Mouse (Mus musculus): Measurements from ENCODE around the gene Lrpap1. TPM values are rescaled to one million over a fixed set of nuclear protein-coding genes. Genes with fewer than 3 reads are reported as not detected.
A peak's percentile ranks its signal among the peaks of the same experiment; 100 is the strongest.

Lrpap1 gene
- 136 and 168 TPM in 2 replicates for polyA plus RNA-seq (2015; fragmentation: Nextera tagmentation; extraction: Ambion mirVana)

GRCm38 (mm10) chr5:35104960-35105921 is at the start of gene Lrpap1:
Lrpap1 (minus strand) TSS chr5:35105766.
- peak within 1 kb of the TSS; percentile 80 for H3K27ac ChIP-seq
- ATAC-seq (ENCODE audit: insufficient read depth, low FRiP score, low read depth) = peak; percentile 89
- WGBS = under 1% methylated on average over 39 of the region's 39 CpGs

GRCm38 (mm10) chr5:35149939-35150338 is 44.4 kb upstream of the Lrpap1 start:
- H3K27ac ChIP-seq = no peak overlapping the region
- no peak overlapping the region for H3K4me2 ChIP-seq
- no peaks in the 10 kb centered on the region for H3K36me3 ChIP-seq
- no peaks in the 10 kb centered on the region for H3K9me3 ChIP-seq
- H3K4me3 ChIP-seq (replicated peaks) = no peak overlapping the region
- 72% methylated on average over 5 of the region's 5 CpGs for WGBS
- ATAC-seq (ENCODE audit: insufficient read depth, low FRiP score, low read depth) = no peak
- H3K4me1 ChIP-seq = peaks cover 5% of the 10 kb centered on the region; the same call in 1 of the 2 replicates
- H3K9ac ChIP-seq = no peak overlapping the region
- H3K27me3 ChIP-seq (replicated peaks) = no peaks in the 10 kb centered on the region

More at GRCm38 (mm10) chr5:35104960-35105921, at the start of gene Lrpap1:
- Histone ChIP-seq H3K27me3 (replicated peaks) (no peaks in the 10 kb centered on the region), H3K4me2 (peak within 1 kb of the TSS; percentile 65), H3K9ac (peak within 1 kb of the TSS; percentile 71), H3K4me3 (replicated peaks) (peak within 1 kb of the TSS; percentile 83), H3K4me1 (peaks cover 18% of the 10 kb centered on the region), H3K9me3 (no peaks in the 10 kb centered on the region), H3K36me3 (peaks cover 19% of the 10 kb centered on the region)

DNA sequence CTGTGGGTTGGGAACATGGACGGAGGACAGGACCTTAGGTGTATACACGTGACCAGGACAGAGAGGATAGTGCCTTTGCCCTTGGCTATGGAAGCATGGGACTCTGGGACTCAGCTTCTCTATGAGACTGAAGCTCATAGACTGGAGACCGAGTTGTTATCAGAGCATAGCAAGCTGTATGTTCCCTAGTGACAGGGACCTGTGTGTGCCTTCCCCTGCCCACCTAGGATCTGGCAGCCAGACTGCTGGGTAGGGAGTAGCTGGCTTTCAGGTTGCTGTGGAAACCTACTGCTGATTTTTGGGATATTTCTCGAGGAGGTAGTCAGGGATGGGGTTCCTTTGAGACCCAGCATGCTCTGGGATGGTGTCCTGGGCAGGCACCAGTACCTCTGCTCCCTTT is 44.0 kb upstream of the Lrpap1 start:
- Histone ChIP-seq H3K4me2 (no peak overlapping the region), H3K27me3 (replicated peaks) (no peaks in the 10 kb centered on the region), H3K4me3 (replicated peaks) (no peak overlapping the region), H3K9ac (no peak overlapping the region), H3K4me1 (peaks cover 5% of the 10 kb centered on the region; the same call in 1 of the 2 replicates), H3K36me3 (no peaks in the 10 kb centered on the region), H3K27ac (no peak overlapping the region), H3K9me3 (no peaks in the 10 kb centered on the region)
- no peak for ATAC-seq (ENCODE audit: insufficient read depth, low FRiP score, low read depth)
- WGBS = 79% methylated on average over 4 of the region's 4 CpGs

DNA sequence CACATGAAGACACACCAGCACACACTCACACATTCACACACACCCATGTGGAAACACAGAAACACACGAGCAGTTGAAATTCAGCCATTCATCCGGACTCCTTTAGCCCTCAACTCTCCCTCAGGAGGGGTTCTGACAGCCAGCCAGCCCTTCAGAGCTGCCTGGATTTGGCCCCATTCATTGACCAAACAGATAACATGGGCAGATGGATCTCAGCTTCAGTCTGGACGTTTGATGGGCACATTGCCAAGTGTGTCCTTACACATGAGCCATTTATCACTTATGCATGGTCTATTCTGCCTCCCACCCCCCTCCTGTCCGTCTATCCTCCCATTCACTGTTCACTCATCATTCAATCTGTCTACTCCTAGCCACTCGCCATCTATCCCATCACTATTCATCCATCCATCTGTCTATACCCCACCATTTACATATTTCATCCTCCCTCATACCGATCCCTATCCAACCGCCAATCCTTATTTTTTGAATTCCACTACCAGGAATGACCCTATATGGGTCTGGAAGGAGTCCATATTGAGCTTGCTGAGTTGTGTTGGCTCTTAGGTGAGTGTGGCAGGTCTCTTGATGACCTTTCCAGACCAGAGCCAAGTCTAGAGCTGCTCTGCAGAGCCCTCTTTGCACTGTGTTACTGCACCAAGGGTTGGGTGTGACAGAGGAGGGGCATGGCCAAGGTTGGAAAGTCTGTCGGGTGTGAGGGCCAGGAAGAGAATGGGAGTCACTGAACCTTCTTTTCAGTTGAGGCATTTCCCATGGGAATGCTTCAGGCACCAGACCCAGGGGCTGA is 42.6 kb upstream of the Lrpap1 start:
- Histone ChIP-seq H3K27ac (no peak overlapping the region), H3K4me2 (no peak overlapping the region), H3K4me1 (peaks cover 5% of the 10 kb centered on the region; the same call in 1 of the 2 replicates), H3K27me3 (replicated peaks) (no peaks in the 10 kb centered on the region), H3K4me3 (replicated peaks) (no peak overlapping the region), H3K9me3 (no peaks in the 10 kb centered on the region), H3K9ac (no peak overlapping the region), H3K36me3 (no peaks in the 10 kb centered on the region)
- WGBS = 54% methylated on average over 8 of the region's 8 CpGs
- ATAC-seq (ENCODE audit: insufficient read depth, low FRiP score, low read depth) = no peak

- H3K27me3 ChIP-seq (replicated peaks) = no peaks in the 10 kb centered on the region
- no peaks in the 10 kb centered on the region for H3K9me3 ChIP-seq
- H3K4me2 ChIP-seq = no peak overlapping the region
- 25% methylated on average over 2 of the region's 2 CpGs for WGBS
- H3K4me3 ChIP-seq (replicated peaks) = no peak overlapping the region
- ATAC-seq (ENCODE audit: insufficient read depth, low FRiP score, low read depth) = peak; percentile 30; the same call in 1 of the 2 replicates
- H3K27ac ChIP-seq = no peak overlapping the region
- H3K36me3 ChIP-seq = no peaks in the 10 kb centered on the region
- no peak overlapping the region for H3K9ac ChIP-seq
- peaks cover 5% of the 10 kb centered on the region; the same call in 1 of the 2 replicates for H3K4me1 ChIP-seq
Measured at GRCm38 (mm10) chr5:35147155-35147962, 41.8 kb upstream of the Lrpap1 start.

DNA sequence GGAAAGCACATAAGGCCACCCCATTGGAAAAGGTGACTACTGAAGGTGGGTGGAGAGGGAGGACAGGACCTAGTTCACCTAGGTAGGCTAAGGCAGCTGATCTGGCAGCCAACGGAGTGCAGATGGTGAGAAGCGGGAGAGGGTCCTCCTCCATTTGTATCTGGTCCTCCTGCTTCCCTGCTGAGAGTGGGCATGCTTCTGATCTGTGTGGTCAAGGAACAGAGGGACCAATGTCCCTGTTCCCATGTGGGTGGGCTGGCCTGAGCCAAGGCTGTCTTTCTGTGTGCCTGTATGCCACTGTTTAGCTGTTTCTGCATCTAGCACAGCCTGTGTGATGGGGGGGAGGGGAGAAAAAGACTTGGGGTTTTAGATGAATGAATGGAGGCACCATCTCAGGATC is 41.2 kb upstream of the Lrpap1 start:
- 73% methylated on average over 2 of the region's 2 CpGs for WGBS
- Histone ChIP-seq H3K4me1 (peaks cover 5% of the 10 kb centered on the region; the same call in 1 of the 2 replicates), H3K27me3 (replicated peaks) (no peaks in the 10 kb centered on the region), H3K9ac (no peak overlapping the region), H3K27ac (no peak overlapping the region), H3K4me2 (no peak overlapping the region), H3K4me3 (replicated peaks) (no peak overlapping the region), H3K36me3 (no peaks in the 10 kb centered on the region), H3K9me3 (no peaks in the 10 kb centered on the region)
- no peak for ATAC-seq (ENCODE audit: insufficient read depth, low FRiP score, low read depth)

DNA sequence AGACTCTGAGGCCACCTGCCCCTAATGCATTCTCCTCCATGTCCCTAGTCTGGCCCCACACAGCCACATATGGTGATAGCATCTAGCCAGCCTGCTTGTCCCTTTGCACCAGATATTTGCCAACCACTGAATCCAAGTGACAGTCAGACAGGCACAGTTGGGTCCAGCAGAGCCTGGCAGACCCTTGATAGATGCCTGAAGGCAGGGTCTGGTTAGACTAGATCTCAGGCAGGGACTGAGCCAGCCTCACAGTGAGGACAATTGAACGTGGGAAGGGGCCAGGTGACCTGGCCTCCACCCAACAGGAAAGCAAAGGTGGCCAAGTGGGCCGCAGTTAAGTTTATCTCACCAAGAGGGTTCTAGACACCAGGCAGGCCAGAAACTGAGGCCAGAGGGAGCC is 39.1 kb upstream of the Lrpap1 start:
- H3K27me3 ChIP-seq (replicated peaks) = no peaks in the 10 kb centered on the region
- no peaks in the 10 kb centered on the region for H3K36me3 ChIP-seq
- H3K9ac ChIP-seq = no peak overlapping the region
- no peak overlapping the region for H3K4me2 ChIP-seq
- no peaks in the 10 kb centered on the region for H3K9me3 ChIP-seq
- no peak for ATAC-seq (ENCODE audit: insufficient read depth, low FRiP score, low read depth)
- H3K27ac ChIP-seq = no peak overlapping the region
- H3K4me3 ChIP-seq (replicated peaks) = no peak overlapping the region
- peaks cover 5% of the 10 kb centered on the region; the same call in 1 of the 2 replicates for H3K4me1 ChIP-seq
- WGBS = 66% methylated on average over 2 of the region's 2 CpGs

DNA sequence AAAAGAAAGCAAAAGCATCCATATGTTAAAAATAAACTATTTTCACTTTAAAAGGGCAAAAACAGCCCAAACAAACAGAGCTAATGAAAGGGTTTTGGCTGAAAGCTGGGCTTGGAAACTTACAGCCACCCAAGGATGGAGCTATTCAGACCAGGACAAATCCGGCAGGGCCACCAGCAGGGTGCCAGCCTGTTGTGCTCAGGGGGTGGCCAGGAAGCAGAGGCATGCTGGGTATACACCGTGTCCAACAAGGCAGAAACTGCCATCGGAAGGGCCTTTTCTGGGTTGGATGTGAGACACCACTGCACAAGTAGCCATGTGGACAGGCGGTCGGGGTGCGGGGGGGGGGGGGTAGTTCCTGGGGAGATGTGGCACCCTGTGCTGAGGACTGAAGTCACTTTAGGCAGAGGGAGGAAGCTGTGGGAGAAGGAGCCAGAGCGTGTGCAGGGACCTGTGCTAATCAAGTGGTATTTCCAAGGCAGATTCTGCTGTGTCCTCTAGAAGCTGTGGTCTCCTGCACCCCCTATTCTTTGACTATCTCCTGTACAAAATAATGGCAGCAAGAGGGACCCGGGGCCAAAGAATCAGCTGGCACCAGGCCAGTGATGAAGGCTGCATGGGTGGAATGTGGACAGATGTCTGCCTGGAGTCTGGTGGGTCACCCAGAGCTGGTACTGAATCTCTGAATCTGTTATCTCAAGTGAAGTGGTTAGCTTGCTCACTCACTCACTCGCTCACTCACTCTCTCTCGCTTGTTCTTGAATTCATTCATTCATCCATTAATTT is 38.1 kb upstream of the Lrpap1 start:
- Histone ChIP-seq H3K4me1 (peaks cover 5% of the 10 kb centered on the region; the same call in 1 of the 2 replicates), H3K9ac (no peak overlapping the region), H3K27me3 (replicated peaks) (no peaks in the 10 kb centered on the region), H3K4me2 (no peak overlapping the region), H3K4me3 (replicated peaks) (no peak overlapping the region), H3K9me3 (no peaks in the 10 kb centered on the region), H3K36me3 (no peaks in the 10 kb centered on the region), H3K27ac (no peak overlapping the region)
- 64% methylated on average over 10 of the region's 10 CpGs for WGBS
- ATAC-seq (ENCODE audit: insufficient read depth, low FRiP score, low read depth) = no peak

DNA sequence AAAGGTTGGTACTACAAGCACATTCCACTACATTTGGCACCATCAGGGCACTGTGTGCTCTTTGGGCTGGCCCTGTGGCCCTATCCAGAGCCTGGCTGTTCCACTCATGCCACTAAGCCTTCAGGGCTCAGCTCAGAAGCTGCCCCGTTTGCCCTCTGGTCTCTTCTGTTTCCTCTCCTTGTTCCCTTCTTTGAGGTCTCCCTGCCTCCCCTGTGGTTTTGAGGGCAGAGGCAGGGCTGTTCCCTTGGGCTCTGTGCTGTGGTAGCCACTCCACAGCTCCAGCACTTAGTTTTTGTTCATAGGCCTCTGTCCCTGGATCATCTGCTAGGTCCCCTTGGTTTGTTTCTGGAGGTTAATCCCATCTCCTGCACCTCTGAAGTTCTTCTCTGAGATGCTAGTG is 37.3 kb upstream of the Lrpap1 start:
- no peak overlapping the region for H3K27ac ChIP-seq
- no peaks in the 10 kb centered on the region for H3K36me3 ChIP-seq
- no peaks in the 10 kb centered on the region for H3K9me3 ChIP-seq
- WGBS = 68% methylated on average over 1 of the region's 1 CpGs
- H3K4me1 ChIP-seq = peaks cover 5% of the 10 kb centered on the region; the same call in 1 of the 2 replicates
- no peak for ATAC-seq (ENCODE audit: insufficient read depth, low FRiP score, low read depth)
- no peaks in the 10 kb centered on the region for H3K27me3 ChIP-seq (replicated peaks)
- no peak overlapping the region for H3K9ac ChIP-seq
- H3K4me2 ChIP-seq = no peak overlapping the region
- no peak overlapping the region for H3K4me3 ChIP-seq (replicated peaks)

GRCm38 (mm10) chr5:35141316-35141715 is 35.8 kb upstream of the Lrpap1 start:
- 33% methylated on average over 3 of the region's 3 CpGs for WGBS
- H3K4me2 ChIP-seq = no peak overlapping the region
- no peak for ATAC-seq (ENCODE audit: insufficient read depth, low FRiP score, low read depth)

More at GRCm38 (mm10) chr5:35141316-35141715, 35.8 kb upstream of the Lrpap1 start:
- Histone ChIP-seq H3K27me3 (replicated peaks) (no peaks in the 10 kb centered on the region), H3K4me3 (replicated peaks) (no peak overlapping the region), H3K36me3 (no peaks in the 10 kb centered on the region), H3K4me1 (no peaks in the 10 kb centered on the region), H3K9me3 (no peaks in the 10 kb centered on the region), H3K9ac (no peak overlapping the region), H3K27ac (no peak overlapping the region)
